Mouse (Mus musculus) cerebellum, adult 2 months (tissue): Measurements from ENCODE around the gene Dcaf12. TPM values are rescaled to one million over a fixed set of nuclear protein-coding genes. Genes with fewer than 3 reads are reported as not detected.

Experiments
- DNase-seq, 2 experiments: peaks; one replicate each; pipeline ENCODE4 v3.0.0; 2021
- H3K27ac ChIP-seq: fragments of 200-500 bp; 2 replicates; pipeline ENCODE4 v1.5.1; 2012; ENCODE audit warnings: low read length, control low read depth, inconsistent platforms; ENCODE audit not compliant: insufficient read depth
- H3K27me3 ChIP-seq: fragments of 200-500 bp; 2 replicates; pipeline ENCODE4 v1.6.1; 2012; ENCODE audit warnings: inconsistent platforms, mild to moderate bottlenecking, low read length, moderate library complexity; ENCODE audit not compliant: control insufficient read depth, insufficient read depth
- H3K4me1 ChIP-seq: fragments of 200-500 bp; 2 replicates; pipeline ENCODE4 v1.6.1; 2011; ENCODE audit warnings: low read length; ENCODE audit not compliant: control insufficient read depth, insufficient read depth
- H3K4me3 ChIP-seq: fragments of 200-500 bp; replicated peaks from 2 replicates; pipeline ENCODE3; 2011; ENCODE audit warnings: mild to moderate bottlenecking, low read depth, low read length, control low read depth; ENCODE audit not compliant: insufficient read depth
- CTCF ChIP-seq: fragments of 200-500 bp; IDR thresholded peaks from 2 replicates; pipeline ENCODE4 v1.5.1; 2011; ENCODE audit warnings: low read depth, mild to moderate bottlenecking, control low read depth, low read length, moderate library complexity, borderline replicate concordance; ENCODE audit not compliant: insufficient read depth
- POLR2A ChIP-seq: fragments of 200-500 bp; IDR thresholded peaks from 2 replicates; pipeline ENCODE4 v1.6.1; 2011; ENCODE audit warnings: low read length, control low read depth, borderline replicate concordance; ENCODE audit not compliant: insufficient read depth
- WGBS: fragments of 180-500 bp; shearing (Covaris S2); methylation state at CpG from one replicate; pipeline ENCODE4 v1.1.7; 2018; 5-methylcytosine and 5-hydroxymethylcytosine counted together
- polyA plus RNA-seq: library from polyadenylated mRNA; depleted of rRNA; stranded (reverse); fragments of >200 nt; gene quantifications from 2 replicates; pipeline ENCODE4 v1.2.3, GENCODE M21; 2012

Dcaf12 gene
- polyA plus RNA-seq, 1 experiment = 40.4 TPM

DNA sequence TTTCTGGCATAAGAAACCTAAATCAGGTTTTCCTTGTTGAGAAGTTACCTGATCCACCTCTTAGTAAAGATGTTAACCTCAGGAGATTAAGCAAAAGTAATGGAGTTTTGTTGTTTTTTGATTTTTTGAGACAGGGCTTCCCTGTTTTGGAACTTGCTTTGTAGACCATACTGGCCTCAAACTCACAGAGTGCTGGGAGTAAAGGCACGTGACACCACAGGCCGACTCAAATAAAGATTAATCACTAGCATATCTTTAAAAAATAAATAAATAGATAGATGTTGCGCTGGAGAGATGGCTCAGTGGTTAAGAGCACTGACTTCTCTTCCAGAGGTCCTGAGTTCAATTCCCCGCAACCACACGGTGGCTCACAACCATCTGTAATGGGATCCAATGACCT, 38.8 kb downstream of the Dcaf12 start:
- 75% methylated on average over 5 of the region's 5 CpGs for WGBS

DNA sequence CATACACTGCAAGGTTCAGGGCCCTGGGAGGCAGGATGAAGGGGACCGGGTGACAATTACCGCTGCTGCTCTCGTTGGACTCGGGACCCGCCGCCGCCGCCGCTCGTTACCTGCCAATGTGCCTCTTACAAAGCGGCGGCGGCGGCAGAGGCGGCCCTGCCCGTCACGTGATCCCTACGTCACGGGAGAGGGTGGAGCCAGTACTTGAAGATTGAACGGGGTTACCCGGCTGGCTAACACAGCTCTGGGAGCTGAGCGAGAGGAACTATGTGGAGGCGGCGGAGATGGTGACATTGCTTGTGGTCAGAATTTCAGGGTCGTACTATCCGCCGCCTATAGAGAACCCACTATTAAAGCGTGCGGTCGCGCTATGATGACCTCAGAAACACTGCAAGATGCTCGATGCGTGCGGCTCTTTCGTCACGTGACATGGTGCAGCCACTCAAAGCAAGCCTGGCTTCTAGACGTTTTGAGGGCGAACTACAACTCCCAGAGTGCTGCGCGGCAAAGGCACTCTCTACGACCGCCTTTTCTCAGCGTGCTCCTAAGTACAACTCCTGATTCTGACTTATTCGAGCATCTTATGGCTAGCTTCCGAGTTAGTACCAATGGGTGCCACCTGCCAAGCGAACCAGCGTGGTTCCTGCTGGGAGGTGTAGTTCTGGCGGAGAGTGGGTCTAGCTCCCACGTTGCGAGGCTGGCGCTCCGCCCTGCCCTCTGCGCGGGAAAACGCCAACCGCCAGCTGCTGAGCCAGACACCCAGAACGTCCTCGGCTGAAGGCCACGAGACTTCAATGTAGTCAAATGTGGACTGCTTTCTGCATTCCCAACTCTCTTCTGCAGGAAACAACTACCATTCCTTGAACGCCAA, 39.5 kb downstream of the Dcaf12 start, which contains the start of gene Ubap2:
Gene Ubap2, minus strand, starts transcription at position 165 of the 871 bp plus-strand sequence.
- DNase-seq = peak; percentile 98
- WGBS = under 1% methylated on average over 60 of the region's 60 CpGs
- H3K27ac ChIP-seq = peak within 1 kb of the TSS; percentile 89
- peak within 1 kb of the TSS; percentile 95 for H3K4me3 ChIP-seq
- peaks cover 3% of the 10 kb centered on the region; the same call in 1 of the 2 replicates for H3K4me1 ChIP-seq
- no peaks in the 10 kb centered on the region for H3K27me3 ChIP-seq
- TF ChIP-seq CTCF = no peak
- peak; percentile 63 for TF ChIP-seq POLR2A

More for the DNA sequence above, 38.8 kb downstream of the Dcaf12 start:
- DNase-seq = no peak
- Histone ChIP-seq H3K4me3 (peak overlapping the region; percentile 95), H3K4me1 (peaks cover 3% of the 10 kb centered on the region; the same call in 1 of the 2 replicates), H3K27me3 (no peaks in the 10 kb centered on the region), H3K27ac (no peak overlapping the region)
- TF ChIP-seq POLR2A (no peak), CTCF (no peak)

DNA sequence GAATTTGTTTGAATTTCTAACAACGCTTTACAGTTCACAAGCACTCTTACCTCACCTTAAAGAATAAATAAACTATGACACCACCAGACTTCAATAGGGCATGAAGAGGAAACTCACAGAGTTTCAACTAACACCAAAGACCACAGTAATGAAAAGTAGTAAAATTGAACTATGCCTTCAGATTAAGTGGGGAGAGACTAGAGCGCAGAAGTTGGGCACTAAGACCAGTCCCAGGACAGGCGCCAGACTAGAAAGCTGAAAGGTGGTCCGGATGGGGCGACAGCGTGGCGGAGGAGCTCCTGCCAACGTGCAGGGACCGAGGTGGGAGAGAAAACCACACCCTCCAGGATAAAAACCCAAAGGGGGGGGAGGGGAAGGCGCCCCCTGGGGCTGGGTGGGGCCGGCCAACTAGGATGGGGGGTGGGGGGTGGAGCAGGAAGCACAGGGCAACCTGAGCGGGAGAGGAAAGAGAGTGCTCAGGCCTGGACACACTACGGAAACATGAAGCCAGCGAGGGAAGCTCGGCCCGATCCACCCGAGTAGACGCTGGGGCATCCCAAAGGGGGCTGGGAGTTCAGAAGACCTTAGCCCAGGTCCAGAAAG, 40.2 kb downstream of the Dcaf12 start:
- Histone ChIP-seq H3K27ac (peak overlapping the region; percentile 89), H3K4me3 (peak overlapping the region; percentile 95), H3K27me3 (no peaks in the 10 kb centered on the region), H3K4me1 (peaks cover 3% of the 10 kb centered on the region; the same call in 1 of the 2 replicates)
- DNase-seq = no peak
- TF ChIP-seq CTCF = no peak
- TF ChIP-seq POLR2A = no peak
- 2% methylated on average over 18 of the region's 18 CpGs for WGBS

DNA sequence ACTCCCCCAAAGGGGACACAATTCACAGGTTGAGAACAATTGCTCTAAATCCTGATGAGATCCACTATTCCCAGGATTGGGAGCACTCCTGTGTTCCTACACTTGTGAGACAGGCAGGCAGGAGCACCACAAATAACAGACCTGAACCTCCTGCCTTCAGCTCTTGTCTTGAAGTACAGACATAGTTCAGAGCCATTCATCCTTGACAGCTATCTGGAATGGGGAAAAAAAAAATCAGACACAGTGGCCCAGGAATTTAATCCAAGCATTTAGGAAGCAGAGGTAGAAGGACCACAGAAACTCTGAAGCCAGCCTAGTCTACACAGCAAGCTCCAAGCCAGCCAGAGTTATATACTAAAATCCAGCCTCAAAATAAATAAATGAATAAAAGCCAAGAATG, 46.6 kb downstream of the Dcaf12 start:
- Histone ChIP-seq H3K27ac (no peak overlapping the region), H3K4me3 (no peak overlapping the region), H3K27me3 (no peaks in the 10 kb centered on the region), H3K4me1 (0 out of 2 replicates have a peak, but pooled peaks cover 2% of the 10 kb centered on the region)
- TF ChIP-seq CTCF = no peak
- no peak for TF ChIP-seq POLR2A
- no peak for DNase-seq

DNA sequence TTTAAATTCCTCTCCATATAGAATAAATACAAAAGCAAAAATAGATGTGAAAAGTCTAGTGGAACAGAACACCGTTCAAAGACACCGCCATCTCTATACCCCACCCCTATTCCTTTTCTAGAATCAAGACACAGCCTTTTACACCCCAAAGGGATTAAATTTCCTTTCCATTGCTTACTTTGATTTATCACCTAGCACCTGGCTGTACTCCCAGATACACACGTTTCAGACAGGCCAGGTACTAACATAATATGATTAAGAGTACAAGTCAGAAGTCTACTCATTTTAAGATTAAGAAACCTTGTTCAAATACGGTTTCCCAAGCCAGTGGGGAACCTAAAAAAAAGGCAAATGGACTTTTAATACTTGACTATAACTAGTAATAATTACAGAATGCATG, 48.3 kb downstream of the Dcaf12 start:
- 0 out of 2 replicates have a peak, but pooled peaks cover 2% of the 10 kb centered on the region for H3K4me1 ChIP-seq
- H3K27ac ChIP-seq = no peak overlapping the region
- 75% methylated on average over 4 of the region's 4 CpGs for WGBS
- TF ChIP-seq CTCF = no peak
- TF ChIP-seq POLR2A = no peak
- no peak overlapping the region for H3K4me3 ChIP-seq
- no peaks in the 10 kb centered on the region for H3K27me3 ChIP-seq
- no peak for DNase-seq

DNA sequence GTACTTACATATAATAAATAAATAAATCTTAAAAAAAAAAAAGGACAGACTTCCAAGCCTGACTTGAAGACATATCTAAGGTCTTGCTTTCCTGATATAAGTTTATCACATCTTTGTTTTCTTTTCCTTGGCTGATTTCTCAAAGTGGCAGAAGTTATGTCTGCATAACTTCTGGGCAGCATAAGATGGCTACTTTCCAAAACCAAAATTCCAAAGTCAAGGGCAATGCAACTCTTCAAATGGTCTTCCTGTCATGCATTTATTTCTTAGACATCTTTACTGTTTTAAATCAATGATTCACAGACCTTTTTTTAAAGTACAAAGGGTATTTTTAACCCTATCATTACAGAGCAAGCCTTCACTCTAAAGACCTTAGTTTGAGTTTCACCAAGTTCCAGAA, 54.0 kb downstream of the Dcaf12 start:
- Histone ChIP-seq H3K4me3 (no peak overlapping the region), H3K27me3 (no peaks in the 10 kb centered on the region), H3K4me1 (peaks cover 2% of the 10 kb centered on the region; the same call in 1 of the 2 replicates), H3K27ac (no peak overlapping the region)
- TF ChIP-seq CTCF (no peak), POLR2A (no peak)
- DNase-seq = no peak

DNA sequence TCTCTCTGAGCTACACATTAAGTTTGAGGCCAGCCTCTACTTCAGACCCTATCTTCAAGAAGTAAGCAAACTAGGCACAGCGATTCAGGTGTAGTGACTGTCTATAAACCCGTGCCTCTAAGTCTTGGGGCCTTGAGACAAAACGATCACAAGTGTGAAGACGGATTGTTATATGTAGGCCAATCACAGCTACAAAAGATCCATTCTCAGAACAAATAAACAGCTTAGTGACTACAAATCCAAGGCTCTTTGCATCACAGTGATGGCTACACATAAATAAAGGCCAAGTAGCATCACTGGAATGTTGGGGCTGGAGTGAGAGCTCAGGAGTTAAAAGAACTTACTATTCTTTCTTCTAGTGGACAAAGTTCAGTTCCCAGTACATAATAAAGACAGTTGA, 55.7 kb downstream of the Dcaf12 start:
- Histone ChIP-seq H3K4me1 (peaks cover 5% of the 10 kb centered on the region), H3K27ac (no peak overlapping the region), H3K27me3 (no peaks in the 10 kb centered on the region), H3K4me3 (no peak overlapping the region)
- no peak for DNase-seq
- no peak for TF ChIP-seq CTCF
- TF ChIP-seq POLR2A = no peak
- WGBS = 88% methylated on average over 4 of the region's 4 CpGs
